Mouse (Mus musculus) hindbrain, embryonic 13.5 days (tissue): Measurements from ENCODE around the gene Ppfia3. TPM values are rescaled to one million over a fixed set of nuclear protein-coding genes. Genes with fewer than 3 reads are reported as not detected.
"Not testable (repeated sequence)": the region's sequence is repeated elsewhere in the genome, so short reads cannot be mapped to it uniquely, and the experiment has no call there.

Experiments
- ATAC-seq: fragments of 200-750 bp; cut with Nextera tagmentation; 2 replicates; pipeline ENCODE4 v1.8.0; 2017; ENCODE audit warnings: moderate TSS enrichment; ENCODE audit not compliant: low FRiP score
- H3K27ac ChIP-seq: fragments of 300-500 bp; sonication (generic); 2 replicates; pipeline ENCODE4 v1.5.1; 2015; ENCODE audit warnings: inconsistent platforms, mild to moderate bottlenecking, moderate library complexity
- H3K27me3 ChIP-seq: fragments of 300-500 bp; sonication (generic); 2 replicates; pipeline ENCODE4 v1.6.1; 2015; ENCODE audit warnings: mild to moderate bottlenecking, inconsistent platforms
- H3K36me3 ChIP-seq: fragments of 300-500 bp; sonication (generic); 2 replicates; pipeline ENCODE4 v1.6.1; 2015; ENCODE audit warnings: mild to moderate bottlenecking, inconsistent platforms
- H3K4me1 ChIP-seq: fragments of 300-500 bp; sonication (generic); replicated peaks from 2 replicates; pipeline ENCODE4 v1.6.1; 2015; ENCODE audit warnings: inconsistent platforms
- H3K4me2 ChIP-seq: fragments of 300-500 bp; sonication (generic); 2 replicates; pipeline ENCODE4 v1.6.1; 2015; ENCODE audit warnings: inconsistent platforms, mild to moderate bottlenecking, moderate library complexity
- H3K4me3 ChIP-seq: fragments of 300-500 bp; sonication (generic); 2 replicates; pipeline ENCODE4 v1.5.1; 2015; ENCODE audit warnings: mild to moderate bottlenecking, inconsistent platforms
- H3K9ac ChIP-seq: fragments of 300-500 bp; sonication (generic); 2 replicates; pipeline ENCODE4 v1.6.1; 2015; ENCODE audit warnings: mild to moderate bottlenecking, inconsistent platforms
- H3K9me3 ChIP-seq: fragments of 300-500 bp; sonication (generic); 2 replicates; pipeline ENCODE4 v1.6.1; 2016; ENCODE audit warnings: inconsistent platforms
- WGBS: fragments of 180-500 bp; shearing (Covaris S2); methylation state at CpG from one replicate; pipeline ENCODE4 v1.1.7; 2015; 5-methylcytosine and 5-hydroxymethylcytosine counted together
- polyA plus RNA-seq: library from polyadenylated mRNA; unstranded; fragments of >200 nt; fragmentation: Nextera tagmentation; extraction: Ambion mirVana; gene quantifications from 2 replicates; pipeline ENCODE4 v1.2.1, GENCODE M21; 2015

Ppfia3 gene
- polyA plus RNA-seq, 1 experiment from 2014 or later, result 19.9 TPM

GRCm38 (mm10) chr7:45359081-45359480, 7.7 kb downstream of the Ppfia3 start:
- H3K9ac ChIP-seq, H3K4me3 ChIP-seq, ATAC-seq, H3K27ac ChIP-seq, H3K9me3 ChIP-seq, H3K4me2 ChIP-seq: not testable (repeated sequence)
- peaks cover 56% of the 10 kb centered on the region for H3K36me3 ChIP-seq
- peaks cover 24% of the 10 kb centered on the region for H3K4me1 ChIP-seq
- 62% methylated on average over 10 of the region's 11 CpGs for WGBS
- peaks cover 30% of the 10 kb centered on the region for H3K27me3 ChIP-seq

GRCm38 (mm10) chr7:45356087-45356486, 10.7 kb downstream of the Ppfia3 start:
- Histone ChIP-seq H3K4me2 (no peak overlapping the region), H3K9ac (no peak overlapping the region), H3K27ac (no peak overlapping the region), H3K4me3 (no peak overlapping the region), H3K36me3 (peaks cover 80% of the 10 kb centered on the region), H3K9me3 (no peaks in the 10 kb centered on the region), H3K4me1 (peaks cover 2% of the 10 kb centered on the region; the same call in 1 of the 2 replicates), H3K27me3 (0 out of 2 replicates have a peak, but pooled peaks cover 10% of the 10 kb centered on the region)
- WGBS, result 62% methylated on average over 13 of the region's 13 CpGs
- ATAC-seq, result no peak

DNA sequence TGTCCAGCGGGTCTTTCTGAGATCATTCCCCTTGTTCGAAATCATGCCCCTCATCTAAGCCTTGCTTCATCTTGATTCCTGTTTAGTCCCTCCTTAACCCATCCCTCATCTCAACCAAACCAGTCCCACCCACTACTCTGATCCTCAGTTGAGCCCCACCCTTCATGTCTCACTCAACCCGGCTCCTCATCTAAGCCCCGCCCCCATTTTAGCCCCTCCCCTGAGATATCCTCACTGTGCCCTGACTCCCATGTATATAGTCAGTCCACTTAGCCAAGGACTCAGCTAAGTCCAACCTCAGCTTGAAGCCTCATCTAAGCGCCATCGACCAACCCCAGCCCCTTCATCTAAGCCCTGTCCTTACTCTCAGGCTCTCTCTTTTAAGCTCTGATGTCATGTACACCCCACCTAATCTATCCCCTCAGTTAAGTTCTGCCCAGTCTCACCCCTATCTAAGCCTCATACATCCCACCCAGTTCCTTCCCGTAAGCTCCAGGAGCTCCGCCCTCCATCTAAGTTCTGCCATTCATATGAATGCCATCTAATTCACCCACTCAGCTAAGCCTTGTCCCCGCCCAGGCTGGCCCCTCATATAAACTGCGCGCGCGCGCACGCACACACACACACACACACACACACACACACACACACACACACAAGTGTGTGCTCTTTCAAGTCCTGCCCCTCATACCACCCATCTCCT, 11.3 kb downstream of the Ppfia3 start:
- Histone ChIP-seq H3K4me3 (no peak overlapping the region), H3K36me3 (peaks cover 86% of the 10 kb centered on the region)
- 77% methylated on average over 15 of the region's 15 CpGs for WGBS

DNA sequence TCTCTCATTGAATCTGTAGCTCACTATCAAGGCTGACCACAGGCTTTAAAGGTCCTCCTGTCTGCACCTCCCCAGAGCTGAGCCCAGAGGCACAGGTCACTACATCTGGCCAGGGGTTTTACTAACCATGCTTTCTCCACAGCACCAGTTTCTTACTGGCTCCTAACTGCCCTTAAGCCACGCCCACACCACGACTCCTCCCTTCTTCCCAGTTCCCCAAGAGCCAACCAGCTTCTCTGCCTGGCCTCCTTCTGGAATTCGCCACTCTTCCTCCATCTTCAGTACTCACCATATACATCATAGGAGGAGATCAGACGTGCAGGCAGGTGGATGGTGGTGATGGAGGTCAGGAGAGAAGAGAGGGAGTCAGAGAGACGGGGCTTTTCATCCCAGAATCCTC, 13.8 kb downstream of the Ppfia3 start:
- WGBS, result 24% methylated on average over 5 of the region's 5 CpGs
- Histone ChIP-seq H3K27ac (no peak overlapping the region), H3K4me2 (no peak overlapping the region), H3K36me3 (peaks cover 95% of the 10 kb centered on the region), H3K4me3 (no peak overlapping the region), H3K9me3 (no peaks in the 10 kb centered on the region), H3K4me1 (no peaks in the 10 kb centered on the region), H3K9ac (no peak overlapping the region), H3K27me3 (no peaks in the 10 kb centered on the region)
- ATAC-seq, result no peak

More for the DNA sequence above, 11.3 kb downstream of the Ppfia3 start:
- Histone ChIP-seq H3K27ac (no peak overlapping the region), H3K9me3 (no peaks in the 10 kb centered on the region), H3K4me2 (no peak overlapping the region), H3K4me1 (no peaks in the 10 kb centered on the region), H3K9ac (no peak overlapping the region), H3K27me3 (0 out of 2 replicates have a peak, but pooled peaks cover 8% of the 10 kb centered on the region)
- no peak for ATAC-seq

DNA sequence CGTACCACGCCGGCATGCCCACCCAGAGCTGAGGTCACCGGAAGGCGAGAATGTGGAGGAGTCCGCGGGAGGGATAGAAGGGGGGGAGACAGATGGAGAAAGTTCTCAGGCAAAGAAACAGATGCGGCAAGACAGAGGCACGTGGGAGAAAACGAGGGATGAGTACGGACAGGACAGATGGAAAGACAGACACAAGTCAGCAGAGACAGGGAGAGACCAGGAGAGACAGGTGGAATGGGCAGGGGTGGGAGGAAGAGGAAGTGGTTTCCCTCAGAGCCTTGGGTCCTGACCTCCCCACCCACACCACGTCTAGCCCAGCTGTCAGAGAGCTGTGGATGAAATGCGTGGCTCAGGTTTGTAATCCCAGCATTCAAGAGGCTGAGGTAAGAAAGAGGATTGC, 19.9 kb downstream of the Ppfia3 start:
- no peaks in the 10 kb centered on the region for H3K9me3 ChIP-seq
- 80% methylated on average over 13 of the region's 13 CpGs for WGBS

GRCm38 (mm10) chr7:45343543-45343942, 23.3 kb downstream of the Ppfia3 start:
- H3K9me3 ChIP-seq, result no peaks in the 10 kb centered on the region
- no peak for ATAC-seq
- WGBS, result 29% methylated on average over 13 of the region's 13 CpGs

More for the DNA sequence above, 19.9 kb downstream of the Ppfia3 start:
- Histone ChIP-seq H3K4me2 (no peak overlapping the region), H3K27me3 (peaks cover 17% of the 10 kb centered on the region), H3K9ac (no peak overlapping the region), H3K4me1 (no peaks in the 10 kb centered on the region), H3K4me3 (no peak overlapping the region), H3K36me3 (peaks cover 82% of the 10 kb centered on the region), H3K27ac (no peak overlapping the region)
- ATAC-seq, result no peak

DNA sequence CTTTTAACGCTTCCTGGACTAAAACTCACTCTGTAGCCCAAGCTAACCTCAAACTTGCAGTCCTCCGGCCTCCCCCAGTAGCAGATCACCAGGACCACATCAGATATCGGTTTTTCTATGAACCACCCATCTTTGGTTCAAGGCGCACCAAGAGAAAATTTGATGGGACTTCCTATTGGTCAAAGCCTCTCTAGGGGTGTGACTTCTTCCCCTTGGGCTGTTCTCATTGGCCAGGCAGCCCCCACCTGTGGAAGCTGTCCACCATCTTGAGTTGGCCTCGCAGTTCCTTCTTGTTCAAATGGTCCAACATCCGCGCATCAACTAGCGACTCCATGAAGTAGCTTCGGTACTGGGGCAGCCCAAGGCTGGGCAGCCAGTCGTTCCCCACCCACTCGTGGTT, 24.7 kb downstream of the Ppfia3 start:
- Histone ChIP-seq H3K4me3 (no peak overlapping the region), H3K36me3 (peaks cover 36% of the 10 kb centered on the region), H3K9me3 (no peaks in the 10 kb centered on the region), H3K4me1 (peaks cover 28% of the 10 kb centered on the region), H3K4me2 (no peak overlapping the region), H3K27me3 (peaks cover 46% of the 10 kb centered on the region), H3K9ac (no peak overlapping the region), H3K27ac (no peak overlapping the region)
- 93% methylated on average over 11 of the region's 11 CpGs for WGBS
- ATAC-seq, result no peak

More at GRCm38 (mm10) chr7:45343543-45343942, 23.3 kb downstream of the Ppfia3 start:
- H3K27ac ChIP-seq, result no peak overlapping the region
- peaks cover 31% of the 10 kb centered on the region for H3K27me3 ChIP-seq
- peaks cover 51% of the 10 kb centered on the region for H3K36me3 ChIP-seq
- no peak overlapping the region for H3K4me3 ChIP-seq
- H3K4me1 ChIP-seq, result peaks cover 21% of the 10 kb centered on the region
- H3K4me2 ChIP-seq, result no peak overlapping the region
- no peak overlapping the region for H3K9ac ChIP-seq

DNA sequence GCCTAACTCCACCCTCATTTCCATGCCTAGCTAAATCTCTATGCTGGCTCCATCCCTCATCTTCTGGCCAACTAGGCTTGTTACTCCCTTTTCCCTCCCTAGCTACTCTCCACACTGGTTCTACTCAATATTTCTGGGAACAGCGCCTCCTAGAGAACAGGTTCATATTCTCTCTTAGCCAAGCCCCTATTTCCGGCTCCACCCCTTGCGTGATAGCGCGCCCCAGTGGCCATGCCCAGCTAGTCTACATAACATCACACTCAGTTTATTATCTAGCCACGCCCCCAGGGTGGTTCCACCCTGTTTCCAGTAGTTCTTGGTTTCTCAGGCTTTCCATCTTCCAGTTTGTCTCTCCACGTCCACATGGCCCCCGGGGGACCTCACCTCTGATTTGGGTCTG, 25.5 kb downstream of the Ppfia3 start:
- no peak for ATAC-seq
- Histone ChIP-seq H3K9ac (no peak overlapping the region), H3K4me1 (peaks cover 28% of the 10 kb centered on the region), H3K4me3 (no peak overlapping the region), H3K4me2 (peak overlapping the region; percentile 76; the same call in 1 of the 2 replicates), H3K36me3 (peaks cover 29% of the 10 kb centered on the region), H3K9me3 (no peaks in the 10 kb centered on the region), H3K27me3 (peaks cover 50% of the 10 kb centered on the region), H3K27ac (no peak overlapping the region)
- WGBS, result 3% methylated on average over 8 of the region's 8 CpGs

DNA sequence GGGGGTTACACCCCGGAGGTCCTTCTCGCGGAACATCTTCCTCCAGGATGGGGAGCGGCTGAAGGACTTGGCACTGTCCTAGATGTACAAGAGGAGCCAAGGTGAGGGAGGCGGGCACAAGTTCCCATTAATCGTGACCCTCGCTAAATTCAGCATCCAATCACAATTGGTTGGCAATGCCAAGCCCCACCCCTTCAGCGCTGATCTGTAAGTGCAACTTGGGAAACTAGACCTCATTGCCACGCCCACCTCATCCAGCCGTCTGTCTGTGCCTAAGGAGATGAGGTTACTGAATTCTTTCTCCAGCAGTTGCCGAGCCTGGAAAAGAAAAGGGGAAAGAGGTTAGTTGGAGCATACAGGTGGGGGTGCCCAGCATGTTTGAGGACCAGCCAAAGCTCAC, 26.1 kb downstream of the Ppfia3 start:
- ATAC-seq, result no peak
- Histone ChIP-seq H3K9me3 (no peaks in the 10 kb centered on the region), H3K27me3 (peaks cover 50% of the 10 kb centered on the region), H3K9ac (peak overlapping the region; percentile 76; the same call in 1 of the 2 replicates), H3K27ac (no peak overlapping the region), H3K4me2 (peak overlapping the region; percentile 76), H3K4me3 (peak overlapping the region; percentile 47), H3K36me3 (peaks cover 22% of the 10 kb centered on the region), H3K4me1 (peaks cover 28% of the 10 kb centered on the region)
- WGBS, result 2% methylated on average over 11 of the region's 11 CpGs

DNA sequence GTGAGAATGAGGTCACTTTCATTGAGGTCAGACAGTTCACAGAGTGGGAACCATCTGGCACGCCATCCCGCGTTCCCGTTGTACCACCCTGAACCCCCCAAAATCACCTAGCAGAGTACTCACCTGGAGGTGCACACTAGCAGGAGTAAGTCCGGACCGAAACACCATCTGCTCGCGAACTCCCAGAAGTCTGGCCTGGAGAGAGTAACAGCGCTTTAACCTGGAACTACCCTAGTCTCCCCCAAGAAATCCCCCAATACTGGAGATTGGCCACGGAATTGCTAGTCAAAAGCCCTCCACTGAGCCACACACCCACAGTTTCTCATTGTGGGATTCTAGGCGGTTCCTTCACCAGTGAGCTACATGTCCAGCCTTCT, 26.8 kb downstream of the Ppfia3 start:
- H3K9ac ChIP-seq, result peak overlapping the region; percentile 76
- H3K9me3 ChIP-seq, result no peaks in the 10 kb centered on the region
- H3K4me1 ChIP-seq, result peaks cover 29% of the 10 kb centered on the region
- no peak overlapping the region for H3K27ac ChIP-seq
- under 1% methylated on average over 11 of the region's 11 CpGs for WGBS
- H3K4me3 ChIP-seq, result peak overlapping the region; percentile 47
- H3K27me3 ChIP-seq, result peaks cover 50% of the 10 kb centered on the region
- H3K36me3 ChIP-seq, result peaks cover 16% of the 10 kb centered on the region
- ATAC-seq, result no peak; the same call in 1 of the 2 replicates
- H3K4me2 ChIP-seq, result peak overlapping the region; percentile 76

- Histone ChIP-seq H3K4me3 (peak overlapping the region; percentile 47), H3K4me2 (peak overlapping the region; percentile 76), H3K9me3 (no peaks in the 10 kb centered on the region), H3K4me1 (peaks cover 34% of the 10 kb centered on the region), H3K36me3 (peaks cover 12% of the 10 kb centered on the region), H3K27ac (peak overlapping the region; percentile 73; the same call in 1 of the 2 replicates), H3K27me3 (peaks cover 52% of the 10 kb centered on the region), H3K9ac (peak overlapping the region; percentile 76)
- ATAC-seq, result peak; percentile 79
- 1% methylated on average over 39 of the region's 39 CpGs for WGBS
Observed at GRCm38 (mm10) chr7:45339410-45340065, 27.3 kb downstream of the Ppfia3 start.

DNA sequence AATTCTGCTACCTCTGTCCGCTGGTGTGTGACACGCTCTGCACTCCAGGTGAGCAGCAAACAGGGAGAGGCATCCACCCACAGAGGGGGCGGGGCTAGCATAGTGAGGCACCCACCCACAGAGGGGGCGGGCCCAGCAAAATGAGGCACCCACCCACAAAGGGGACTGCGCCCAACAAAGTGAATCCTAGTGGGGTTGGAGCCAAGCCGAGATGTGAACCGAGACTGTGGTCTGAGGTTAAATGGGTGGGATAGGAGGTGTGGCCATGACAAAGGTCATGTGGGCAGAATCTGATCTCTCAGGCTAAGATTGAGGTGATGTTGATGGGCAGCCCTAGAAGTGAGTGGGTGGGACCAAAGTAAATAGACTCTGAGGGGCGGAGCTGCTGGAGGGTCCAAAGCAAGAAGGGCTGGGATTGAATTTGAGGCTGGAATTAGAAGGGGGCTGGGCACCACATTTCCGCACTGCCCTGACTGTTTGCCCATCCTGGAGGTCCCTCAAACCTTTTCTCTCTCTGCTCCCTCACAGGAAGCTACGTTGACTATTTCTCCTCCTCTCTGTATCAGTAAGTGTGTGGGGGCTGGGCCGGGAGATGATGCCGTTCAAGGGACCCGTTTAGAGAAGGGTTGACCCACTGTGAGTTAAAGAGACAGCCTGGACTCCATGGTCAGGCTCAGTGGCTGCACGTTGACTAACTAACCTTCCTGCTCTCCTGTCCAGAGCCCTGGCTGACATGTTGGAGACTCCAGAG, 28.5 kb downstream of the Ppfia3 start:
- no peaks in the 10 kb centered on the region for H3K9me3 ChIP-seq
- peak overlapping the region; percentile 76; the same call in 1 of the 2 replicates for H3K9ac ChIP-seq
- H3K36me3 ChIP-seq, result peaks cover 12% of the 10 kb centered on the region
- H3K4me1 ChIP-seq, result peaks cover 44% of the 10 kb centered on the region
- 4% methylated on average over 14 of the region's 14 CpGs for WGBS
- H3K27ac ChIP-seq, result no peak overlapping the region
- ATAC-seq, result no peak
- H3K4me3 ChIP-seq, result 0 out of 2 replicates have a peak overlapping the region, but pooled peaks have one; percentile 47
- peak overlapping the region; percentile 76 for H3K4me2 ChIP-seq
- H3K27me3 ChIP-seq, result peaks cover 51% of the 10 kb centered on the region
